Mouse (Mus musculus) forebrain, embryonic 16.5 days (tissue): ENCODE measurements around the gene Palld. TPM values are rescaled to one million over a fixed set of nuclear protein-coding genes. Genes with fewer than 3 reads are reported as not detected.

Experiments used
- ATAC-seq: fragments of 200-750 bp; cut with Nextera tagmentation; 2 replicates; pipeline ENCODE4 v1.8.0; 2017; ENCODE audit warnings: mild to moderate bottlenecking, moderate library complexity
- H3K27ac ChIP-seq: fragments of 300-500 bp; sonication (generic); 2 replicates; pipeline ENCODE4 v1.5.1; 2014; ENCODE audit warnings: low read length, control low read depth
- H3K27me3 ChIP-seq: fragments of 300-500 bp; sonication (generic); replicated peaks from 2 replicates; pipeline ENCODE4 v1.6.1; 2014; ENCODE audit warnings: low read length; ENCODE audit not compliant: control insufficient read depth, insufficient read depth
- H3K36me3 ChIP-seq: fragments of 300-500 bp; sonication (generic); 2 replicates; pipeline ENCODE4 v1.6.1; 2014; ENCODE audit not compliant: control insufficient read depth, insufficient read depth
- H3K4me1 ChIP-seq: fragments of 300-500 bp; sonication (generic); replicated peaks from 2 replicates; pipeline ENCODE4 v1.6.1; 2014; ENCODE audit warnings: low read length; ENCODE audit not compliant: control insufficient read depth, insufficient read depth
- H3K4me2 ChIP-seq: fragments of 300-500 bp; sonication (generic); 2 replicates; pipeline ENCODE4 v1.6.1; 2014; ENCODE audit warnings: mild to moderate bottlenecking, low read length, control low read depth
- H3K4me3 ChIP-seq: fragments of 300-500 bp; sonication (generic); replicated peaks from 2 replicates; pipeline ENCODE4 v1.5.1; 2014; ENCODE audit warnings: mild to moderate bottlenecking, low read length, control low read depth
- H3K9ac ChIP-seq: fragments of 300-500 bp; sonication (generic); replicated peaks from 2 replicates; pipeline ENCODE4 v1.6.1; 2014; ENCODE audit warnings: low read depth, low read length, control low read depth
- H3K9me3 ChIP-seq: fragments of 300-500 bp; sonication (generic); 2 replicates; pipeline ENCODE4 v1.6.1; 2016; ENCODE audit warnings: low read length; ENCODE audit not compliant: control insufficient read depth
- WGBS: fragments of 180-500 bp; shearing (Covaris S2); extraction: QIAGEN DNeasy Blood & Tissue Kit; methylation state at CpG from one replicate; pipeline ENCODE4 v1.1.7; 2014; 5-methylcytosine and 5-hydroxymethylcytosine counted together
- polyA plus RNA-seq: library from polyadenylated mRNA; unstranded; fragments of >200 nt; fragmentation: Nextera tagmentation; extraction: Ambion mirVana; gene quantifications from 2 replicates; pipeline ENCODE4 v1.2.1, GENCODE M21; 2015

The Palld gene
- polyA plus RNA-seq, 1 experiment from 2014 or later = 16.8 TPM

- Histone ChIP-seq H3K9me3 (no peaks in the 10 kb centered on the region), H3K36me3 (no peaks in the 10 kb centered on the region), H3K27ac (no peak overlapping the region), H3K9ac (no peak overlapping the region), H3K4me3 (no peak overlapping the region), H3K27me3 (no peaks in the 10 kb centered on the region), H3K4me1 (no peaks in the 10 kb centered on the region), H3K4me2 (no peak overlapping the region)
- 84% methylated on average over 3 of the region's 3 CpGs for WGBS
- no peak for ATAC-seq
Measured at GRCm38 (mm10) chr8:61771328-61771727, 131.2 kb downstream of the Palld start.

GRCm38 (mm10) chr8:61769340-61769879 is 133.1 kb downstream of the Palld start:
- ATAC-seq = no peak
- H3K4me2 ChIP-seq = no peak overlapping the region

GRCm38 (mm10) chr8:61760190-61760578 is 142.3 kb downstream of the Palld start:
- Histone ChIP-seq H3K9ac (peak overlapping the region; percentile 66), H3K4me3 (peak overlapping the region; percentile 66), H3K4me1 (peaks cover 23% of the 10 kb centered on the region), H3K36me3 (no peaks in the 10 kb centered on the region), H3K4me2 (peak overlapping the region; percentile 98), H3K27ac (no peak overlapping the region), H3K27me3 (no peaks in the 10 kb centered on the region), H3K9me3 (0 out of 2 replicates have a peak, but pooled peaks cover 2% of the 10 kb centered on the region)
- 13% methylated on average over 8 of the region's 8 CpGs for WGBS
- no peak; the same call in none of the 2 replicates for ATAC-seq

More at GRCm38 (mm10) chr8:61769340-61769879, 133.1 kb downstream of the Palld start:
- H3K36me3 ChIP-seq = no peaks in the 10 kb centered on the region
- no peak overlapping the region for H3K27ac ChIP-seq
- H3K9ac ChIP-seq = no peak overlapping the region
- H3K4me1 ChIP-seq = no peaks in the 10 kb centered on the region
- 0 out of 2 replicates have a peak, but pooled peaks cover 3% of the 10 kb centered on the region for H3K9me3 ChIP-seq
- H3K4me3 ChIP-seq = no peak overlapping the region
- WGBS = 69% methylated on average over 5 of the region's 5 CpGs
- H3K27me3 ChIP-seq = no peaks in the 10 kb centered on the region

GRCm38 (mm10) chr8:61759327-61760189 is 142.9 kb downstream of the Palld start:
- peak; percentile 85 for ATAC-seq
- peaks cover 23% of the 10 kb centered on the region for H3K4me1 ChIP-seq
- H3K4me3 ChIP-seq = peak overlapping the region; percentile 66
- H3K27ac ChIP-seq = peak overlapping the region; percentile 41
- peak overlapping the region; percentile 98 for H3K4me2 ChIP-seq
- no peaks in the 10 kb centered on the region for H3K27me3 ChIP-seq
- 1% methylated on average over 44 of the region's 44 CpGs for WGBS
- H3K9me3 ChIP-seq = no peaks in the 10 kb centered on the region
- no peaks in the 10 kb centered on the region for H3K36me3 ChIP-seq
- peak overlapping the region; percentile 66 for H3K9ac ChIP-seq

- Histone ChIP-seq H3K9ac (no peak overlapping the region), H3K27me3 (no peaks in the 10 kb centered on the region), H3K4me3 (peak overlapping the region; percentile 6; the same call in 1 of the 2 replicates), H3K4me2 (peak overlapping the region; percentile 98), H3K9me3 (no peaks in the 10 kb centered on the region), H3K36me3 (no peaks in the 10 kb centered on the region), H3K27ac (no peak overlapping the region), H3K4me1 (peaks cover 23% of the 10 kb centered on the region)
- ATAC-seq = peak; percentile 58
- 7% methylated on average over 8 of the region's 8 CpGs for WGBS
Measured at GRCm38 (mm10) chr8:61758686-61759326, 143.7 kb downstream of the Palld start.

- Histone ChIP-seq H3K27me3 (no peaks in the 10 kb centered on the region), H3K4me2 (peak overlapping the region; percentile 28), H3K36me3 (no peaks in the 10 kb centered on the region), H3K9ac (no peak overlapping the region), H3K4me1 (peaks cover 23% of the 10 kb centered on the region), H3K9me3 (no peaks in the 10 kb centered on the region), H3K27ac (no peak overlapping the region), H3K4me3 (no peak overlapping the region)
- whole genome bisulfite sequencing = 31% methylated on average over 18 of the region's 18 CpGs
- peak; percentile 39; the same call in 1 of the 2 replicates for ATAC-seq
Measured at GRCm38 (mm10) chr8:61756971-61757965, 145.2 kb downstream of the Palld start.

- H3K9me3 ChIP-seq = no peaks in the 10 kb centered on the region
Measured at GRCm38 (mm10) chr8:61755186-61755585, 147.3 kb downstream of the Palld start.

GRCm38 (mm10) chr8:61747070-61747469 is 155.4 kb downstream of the Palld start:
- 93% methylated on average over 5 of the region's 5 CpGs for WGBS
- no peak overlapping the region for H3K27ac ChIP-seq
- no peak overlapping the region for H3K4me3 ChIP-seq
- H3K27me3 ChIP-seq = no peaks in the 10 kb centered on the region
- no peaks in the 10 kb centered on the region for H3K36me3 ChIP-seq
- H3K9ac ChIP-seq = no peak overlapping the region
- ATAC-seq = no peak
- H3K9me3 ChIP-seq = no peaks in the 10 kb centered on the region
- peaks cover 4% of the 10 kb centered on the region; the same call in 1 of the 2 replicates for H3K4me1 ChIP-seq
- no peak overlapping the region for H3K4me2 ChIP-seq

More at GRCm38 (mm10) chr8:61755186-61755585, 147.3 kb downstream of the Palld start:
- ATAC-seq = no peak
- Histone ChIP-seq H3K4me3 (no peak overlapping the region), H3K27me3 (no peaks in the 10 kb centered on the region), H3K27ac (no peak overlapping the region), H3K9ac (no peak overlapping the region), H3K4me1 (peaks cover 22% of the 10 kb centered on the region), H3K4me2 (no peak overlapping the region), H3K36me3 (no peaks in the 10 kb centered on the region)
- WGBS = 93% methylated on average over 2 of the region's 2 CpGs
